Mouse (Mus musculus) heart, embryonic 11.5 days (tissue): ENCODE results near the gene Iqschfp. TPM values are rescaled to one million over a fixed set of nuclear protein-coding genes. Genes with fewer than 3 reads are reported as not detected.

Source experiments
- ATAC-seq: fragments of 200-750 bp; cut with Nextera tagmentation; replicated peaks from 2 replicates; pipeline ENCODE4 v1.8.0; 2017; ENCODE audit warnings: moderate library complexity; ENCODE audit not compliant: insufficient number of reproducible peaks, low FRiP score, low TSS enrichment
- H3K27ac ChIP-seq: fragments of 300-500 bp; sonication (generic); 2 replicates; pipeline ENCODE4 v1.5.1; 2014; ENCODE audit warnings: mild to moderate bottlenecking, low read depth, low read length
- H3K27me3 ChIP-seq: fragments of 300-500 bp; sonication (generic); 2 replicates; pipeline ENCODE4 v1.6.1; 2014; ENCODE audit warnings: mild to moderate bottlenecking, low read length, mixed read lengths; ENCODE audit not compliant: control insufficient read depth, insufficient read depth
- H3K36me3 ChIP-seq: fragments of 300-500 bp; sonication (generic); 2 replicates; pipeline ENCODE4 v1.6.1; 2014; ENCODE audit warnings: mild to moderate bottlenecking, low read length, moderate library complexity, mixed read lengths; ENCODE audit not compliant: control insufficient read depth, insufficient read depth
- H3K4me1 ChIP-seq: fragments of 300-500 bp; sonication (generic); 2 replicates; pipeline ENCODE4 v1.6.1; 2014; ENCODE audit warnings: low read length; ENCODE audit not compliant: control insufficient read depth, insufficient read depth
- H3K4me2 ChIP-seq: fragments of 300-500 bp; sonication (generic); 2 replicates; pipeline ENCODE4 v1.6.1; 2014; ENCODE audit warnings: mild to moderate bottlenecking, moderate library complexity
- H3K4me3 ChIP-seq: fragments of 300-500 bp; sonication (generic); 2 replicates; pipeline ENCODE4 v1.5.1; 2014; ENCODE audit warnings: low read depth, low read length
- H3K9ac ChIP-seq: fragments of 300-500 bp; sonication (generic); 2 replicates; pipeline ENCODE4 v1.6.1; 2014; ENCODE audit warnings: mild to moderate bottlenecking, low read depth, low read length, moderate library complexity
- H3K9me3 ChIP-seq: fragments of 300-500 bp; sonication (generic); replicated peaks from 2 replicates; pipeline ENCODE4 v1.6.1; 2016; ENCODE audit warnings: low read length; ENCODE audit not compliant: control insufficient read depth
- WGBS: fragments of 180-500 bp; shearing (Covaris S2); extraction: QIAGEN DNeasy Blood & Tissue Kit; methylation state at CpG from one replicate; pipeline ENCODE4 v1.1.7; 2014; ENCODE audit not compliant: insufficient replicate concordance; 5-methylcytosine and 5-hydroxymethylcytosine counted together
- polyA plus RNA-seq: library from polyadenylated mRNA; unstranded; fragments of >200 nt; fragmentation: Nextera tagmentation; extraction: Ambion mirVana; gene quantifications from 2 replicates; pipeline ENCODE4 v1.2.1, GENCODE M21; 2014

Iqschfp gene
- polyA plus RNA-seq, 1 experiment from 2014 or later, result 0.26 TPM

- ATAC-seq, result no peak
- H3K9ac ChIP-seq, result no peak overlapping the region
- H3K4me2 ChIP-seq, result no peak overlapping the region
- H3K9me3 ChIP-seq, result no peaks in the 10 kb centered on the region
- H3K36me3 ChIP-seq, result no peaks in the 10 kb centered on the region
- H3K27ac ChIP-seq, result no peak overlapping the region
- no peaks in the 10 kb centered on the region for H3K27me3 ChIP-seq
- 0 out of 2 replicates have a peak, but pooled peaks cover 3% of the 10 kb centered on the region for H3K4me1 ChIP-seq
- no peak overlapping the region for H3K4me3 ChIP-seq
- WGBS, result 58% methylated on average over 2 of the region's 2 CpGs
Measured at GRCm38 (mm10) chr3:68477478-68477877, 585.4 kb downstream of the Iqschfp start.

GRCm38 (mm10) chr3:68479266-68479665 is 587.2 kb downstream of the Iqschfp start:
- 0 out of 2 replicates have a peak, but pooled peaks cover 3% of the 10 kb centered on the region for H3K4me1 ChIP-seq
- H3K4me3 ChIP-seq, result no peak overlapping the region
- H3K27me3 ChIP-seq, result no peaks in the 10 kb centered on the region
- H3K27ac ChIP-seq, result no peak overlapping the region
- H3K9ac ChIP-seq, result no peak overlapping the region
- no peaks in the 10 kb centered on the region for H3K9me3 ChIP-seq
- ATAC-seq, result no peak
- 80% methylated on average over 6 of the region's 6 CpGs for WGBS
- H3K36me3 ChIP-seq, result no peaks in the 10 kb centered on the region
- no peak overlapping the region for H3K4me2 ChIP-seq

GRCm38 (mm10) chr3:68483517-68483916 is 591.5 kb downstream of the Iqschfp start:
- H3K36me3 ChIP-seq, result no peaks in the 10 kb centered on the region
- ATAC-seq, result no peak
- H3K27me3 ChIP-seq, result no peaks in the 10 kb centered on the region
- no peak overlapping the region for H3K4me2 ChIP-seq
- H3K9ac ChIP-seq, result no peak overlapping the region
- H3K4me3 ChIP-seq, result no peak overlapping the region
- H3K27ac ChIP-seq, result no peak overlapping the region
- WGBS, result 78% methylated on average over 3 of the region's 3 CpGs
- no peaks in the 10 kb centered on the region for H3K9me3 ChIP-seq
- no peaks in the 10 kb centered on the region; the same call in 1 of the 2 replicates for H3K4me1 ChIP-seq

GRCm38 (mm10) chr3:68484021-68484420 is 592.0 kb downstream of the Iqschfp start:
- WGBS, result 91% methylated on average over 9 of the region's 9 CpGs
- Histone ChIP-seq H3K36me3 (no peaks in the 10 kb centered on the region), H3K4me3 (no peak overlapping the region), H3K27ac (no peak overlapping the region), H3K27me3 (no peaks in the 10 kb centered on the region), H3K4me2 (no peak overlapping the region), H3K9me3 (no peaks in the 10 kb centered on the region), H3K9ac (no peak overlapping the region), H3K4me1 (no peaks in the 10 kb centered on the region; the same call in 1 of the 2 replicates)
- no peak for ATAC-seq

GRCm38 (mm10) chr3:68484561-68484960 is 592.5 kb downstream of the Iqschfp start:
- Histone ChIP-seq H3K9me3 (no peaks in the 10 kb centered on the region), H3K27me3 (no peaks in the 10 kb centered on the region), H3K4me1 (no peaks in the 10 kb centered on the region; the same call in 1 of the 2 replicates), H3K4me3 (no peak overlapping the region), H3K36me3 (no peaks in the 10 kb centered on the region), H3K4me2 (no peak overlapping the region), H3K27ac (no peak overlapping the region), H3K9ac (no peak overlapping the region)
- WGBS, result 72% methylated on average over 4 of the region's 4 CpGs
- no peak for ATAC-seq

- Histone ChIP-seq H3K36me3 (no peaks in the 10 kb centered on the region), H3K4me3 (no peak overlapping the region), H3K9ac (no peak overlapping the region), H3K27me3 (no peaks in the 10 kb centered on the region), H3K4me1 (peaks cover 8% of the 10 kb centered on the region), H3K4me2 (no peak overlapping the region), H3K9me3 (no peaks in the 10 kb centered on the region), H3K27ac (no peak overlapping the region)
- WGBS, result 61% methylated on average over 1 of the region's 1 CpGs
- no peak for ATAC-seq
Measured at GRCm38 (mm10) chr3:68487621-68488020, 595.6 kb downstream of the Iqschfp start.

- H3K4me2 ChIP-seq, result no peak overlapping the region
- H3K4me3 ChIP-seq, result no peak overlapping the region
- WGBS, result 66% methylated on average over 5 of the region's 5 CpGs
- no peaks in the 10 kb centered on the region for H3K27me3 ChIP-seq
- H3K27ac ChIP-seq, result no peak overlapping the region
- H3K36me3 ChIP-seq, result no peaks in the 10 kb centered on the region
- H3K9me3 ChIP-seq, result no peaks in the 10 kb centered on the region
- ATAC-seq, result no peak
- H3K4me1 ChIP-seq, result peaks cover 13% of the 10 kb centered on the region
- no peak overlapping the region for H3K9ac ChIP-seq
Measured at GRCm38 (mm10) chr3:68488316-68488715, 596.3 kb downstream of the Iqschfp start.

- H3K27me3 ChIP-seq, result no peaks in the 10 kb centered on the region
- H3K4me1 ChIP-seq, result peaks cover 15% of the 10 kb centered on the region
- no peak overlapping the region for H3K4me2 ChIP-seq
- H3K4me3 ChIP-seq, result no peak overlapping the region
- H3K9me3 ChIP-seq, result no peaks in the 10 kb centered on the region
- H3K36me3 ChIP-seq, result no peaks in the 10 kb centered on the region
- no peak overlapping the region; the same call in 1 of the 2 replicates for H3K27ac ChIP-seq
- 66% methylated on average over 6 of the region's 6 CpGs for WGBS
- no peak for ATAC-seq
- H3K9ac ChIP-seq, result no peak overlapping the region
Measured at GRCm38 (mm10) chr3:68491516-68491915, 599.5 kb downstream of the Iqschfp start.

- WGBS, result 51% methylated on average over 1 of the region's 1 CpGs
- Histone ChIP-seq H3K4me3 (no peak overlapping the region), H3K4me1 (peaks cover 15% of the 10 kb centered on the region), H3K9me3 (no peaks in the 10 kb centered on the region), H3K27me3 (no peaks in the 10 kb centered on the region), H3K9ac (no peak overlapping the region; the same call in 1 of the 2 replicates), H3K36me3 (no peaks in the 10 kb centered on the region), H3K4me2 (peak overlapping the region; percentile 79), H3K27ac (peak overlapping the region; percentile 98)
- no peak for ATAC-seq
Measured at GRCm38 (mm10) chr3:68492066-68492465, 600.0 kb downstream of the Iqschfp start.
